In the genomic region with DNA sequence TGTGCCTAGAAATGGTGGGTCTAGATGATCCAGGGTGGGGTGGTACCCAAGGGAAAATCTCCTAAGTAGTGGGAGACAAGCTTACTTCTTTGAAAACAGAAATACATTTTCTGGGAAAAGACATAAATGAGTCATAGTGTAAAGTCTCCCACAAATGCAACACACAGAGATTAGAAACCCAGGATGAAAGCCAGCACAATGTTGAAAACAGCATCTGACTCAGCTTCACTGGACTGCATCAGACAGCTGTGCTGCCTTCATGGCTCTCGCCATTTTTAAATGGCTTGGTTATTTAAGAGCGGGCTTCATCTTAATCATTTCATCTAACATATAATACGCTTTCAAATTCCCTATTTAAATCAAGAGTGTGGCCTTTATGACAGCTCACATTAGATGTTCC, we compare ENCODE assay signal across 22 mouse cellular contexts.
A peak's percentile ranks its signal among the peaks of the same experiment; 100 is the strongest.
DNase-seq lines count a peak whose midpoint lies in the region; ATAC-seq and TF ChIP-seq lines count a peak whose summit lies in the region.
"Had no signal": no experiment of that assay in that cellular context is flagged by ENCODE, and none has a peak within 500 bp of the region (broad histone marks: within the 10 kb centered on the region; RNA-seq: fewer than 3 reads in every experiment).

No protein-coding gene starts in this region.

- H3K9ac ChIP-seq in kidney, embryonic 14.5 days (ENCODE audit: low read depth, low read length) = no peak overlapping the region
- H3K9ac ChIP-seq: embryonic facial prominence, embryonic 13.5 days; hindbrain, embryonic 14.5 days; limb, embryonic 13.5 days; liver, embryonic 13.5 days; lung, embryonic 14.5 days; neural tube, embryonic 12.5 days had no signal

- no peak overlapping the region for H3K4me3 ChIP-seq in cortical plate, adult 2 months (ENCODE audit: insufficient read depth, low read length)
- no peak overlapping the region for H3K4me3 ChIP-seq in kidney, embryonic 14.5 days (ENCODE audit: low read length)
- H3K4me3 ChIP-seq: embryonic facial prominence, embryonic 13.5 days; limb, embryonic 13.5 days; liver, embryonic 13.5 days; neural tube, embryonic 12.5 days had no signal

- H3K4me1 ChIP-seq in cortical plate, adult 2 months (ENCODE audit: control insufficient read depth, insufficient read depth, low read length) = no peaks in the 10 kb centered on the region
- no peaks in the 10 kb centered on the region for H3K4me1 ChIP-seq in kidney, embryonic 14.5 days (ENCODE audit: control insufficient read depth, insufficient read depth, low read length)
- H3K4me1 ChIP-seq: embryonic facial prominence, embryonic 13.5 days; limb, embryonic 13.5 days; liver, embryonic 13.5 days; neural tube, embryonic 12.5 days had no signal

- no peak for TF ChIP-seq POLR2A in cortical plate, adult 2 months (IDR thresholded peaks at IDR 0.05; ENCODE audit: extremely low read depth, insufficient read depth, low read length)

- H3K36me3 ChIP-seq in kidney, embryonic 14.5 days (ENCODE audit: control insufficient read depth, insufficient read depth, low read length) = no peaks in the 10 kb centered on the region
- H3K36me3 ChIP-seq: embryonic facial prominence, embryonic 13.5 days; limb, embryonic 13.5 days; liver, embryonic 13.5 days; neural tube, embryonic 12.5 days had no signal

- intact Hi-C loops in heart, postnatal 14 days (cut with DNase I) = no loop called here
- intact Hi-C loops in left cerebral cortex, postnatal 25 days (cut with DNase I) = loop anchor here (2.0 kb wide), 1 partner anchor 324 kb away; no protein-coding TSS in a partner anchor

- TF ChIP-seq CTCF in cortical plate, adult 2 months (IDR thresholded peaks at IDR 0.05; ENCODE audit: extremely low read depth, insufficient read depth, low read length) = no peak

- H3K27me3 ChIP-seq in kidney, embryonic 14.5 days (ENCODE audit: control insufficient read depth, insufficient read depth, low read length) = no peaks in the 10 kb centered on the region
- H3K27me3 ChIP-seq: embryonic facial prominence, embryonic 13.5 days; limb, embryonic 13.5 days; liver, embryonic 13.5 days; neural tube, embryonic 12.5 days had no signal

- H3K9me3 ChIP-seq in kidney, embryonic 14.5 days (ENCODE audit: control insufficient read depth, low read length) = no peaks in the 10 kb centered on the region
- H3K9me3 ChIP-seq: embryonic facial prominence, embryonic 13.5 days; limb, embryonic 13.5 days; liver, embryonic 13.5 days; neural tube, embryonic 12.5 days had no signal

- ATAC-seq in kidney, embryonic 14.5 days (ENCODE audit: low FRiP score, low TSS enrichment) = no peak
- ATAC-seq: forebrain, embryonic 16.5 days had no signal

- no peak overlapping the region for H3K4me2 ChIP-seq in kidney, embryonic 14.5 days (replicated peaks; ENCODE audit: low read depth, low read length)
- H3K4me2 ChIP-seq: embryonic facial prominence, embryonic 13.5 days; hindbrain, embryonic 14.5 days; limb, embryonic 13.5 days; liver, embryonic 13.5 days; lung, embryonic 14.5 days; midbrain, embryonic 11.5 days; neural tube, embryonic 12.5 days had no signal

- peak overlapping the region; percentile 59 for H3K27ac ChIP-seq in cortical plate, adult 2 months (ENCODE audit: insufficient read depth, low read length)
- no peak overlapping the region for H3K27ac ChIP-seq in kidney, embryonic 14.5 days (ENCODE audit: low read depth, low read length)
- H3K27ac ChIP-seq: embryonic facial prominence, embryonic 13.5 days; hindbrain, embryonic 14.5 days; limb, embryonic 13.5 days; liver, embryonic 13.5 days; neural tube, embryonic 12.5 days had no signal

- 94% methylated on average over 3 of the region's 3 CpGs for WGBS in kidney, embryonic 14.5 days

- DNase-seq in heart, adult 9 months (ENCODE audit: low spot score in 2 of 2) = peak; percentile 7 to 31
- no peak for DNase-seq in heart, postnatal 14 days
- DNase-seq in 3T3-L1 (ENCODE audit: low read depth, low spot score) = peak; percentile 9
- peak; percentile 8 to 89 for DNase-seq in left cerebral cortex, postnatal 25 days (ENCODE audit: low spot score in 2 of 2)
- no peak for DNase-seq in gastrocnemius, adult 8-10 months (ENCODE audit: low spot score in 2 of 2)
- no peak for DNase-seq in lung, postnatal 14 days
- DNase-seq: adrenal gland, adult 2 months; B cell, adult 2 months; gastrocnemius, postnatal 14 days; kidney, adult 8-10 months; kidney, postnatal 36 days; liver, embryonic 13.5 days; lung, embryonic 14.5 days; thymus, postnatal 36 days had no signal

Comparison
In these comparisons a context has a peak if more than half of its experiments do, and no peak if none do; other contexts are left out.
1. DNase-seq: peak in heart, adult 9 months (2 of 2), 3T3-L1 (single experiment) and left cerebral cortex, postnatal 25 days (2 of 2); none in heart, postnatal 14 days (0 of 2), gastrocnemius, adult 8-10 months (0 of 2) and lung, postnatal 14 days (single experiment).